Mouse (Mus musculus) right cerebral cortex, postnatal 14 days (tissue): ENCODE results near the gene Cib2.

Experiments
- DNase-seq: peaks from one replicate; pipeline ENCODE4 v3.0.0; 2022

The Cib2 gene

GRCm38 (mm10) chr9:54544212-54544953 lies 15.6 kb downstream of the Cib2 start:
- DNase-seq, result no peak

- DNase-seq, result no peak
Measured at GRCm38 (mm10) chr9:54540801-54541200, 19.2 kb downstream of the Cib2 start.

GRCm38 (mm10) chr9:54538684-54539083 lies 21.3 kb downstream of the Cib2 start, which contains the start of gene Sh2d7:
Gene Sh2d7, plus strand, starts transcription at chr9:54538984.
- DNase-seq, result no peak

GRCm38 (mm10) chr9:54538244-54538643 lies 21.8 kb downstream of the Cib2 start:
- DNase-seq, result no peak

GRCm38 (mm10) chr9:54537480-54537879 lies 22.5 kb downstream of the Cib2 start:
- DNase-seq, result no peak

GRCm38 (mm10) chr9:54537030-54537429 lies 23.0 kb downstream of the Cib2 start:
- no peak for DNase-seq

- no peak for DNase-seq
Measured at GRCm38 (mm10) chr9:54536236-54536635, 23.8 kb downstream of the Cib2 start.

GRCm38 (mm10) chr9:54533975-54534374 lies 26.0 kb downstream of the Cib2 start:
- peak; percentile 87 for DNase-seq

GRCm38 (mm10) chr9:54532926-54533325 lies 27.1 kb downstream of the Cib2 start:
- no peak for DNase-seq

- DNase-seq, result no peak
Measured at GRCm38 (mm10) chr9:54531421-54531820, 28.6 kb downstream of the Cib2 start.

GRCm38 (mm10) chr9:54530836-54531235 lies 29.2 kb downstream of the Cib2 start:
- DNase-seq, result no peak

GRCm38 (mm10) chr9:54529950-54530349 lies 30.1 kb downstream of the Cib2 start:
- no peak for DNase-seq

- DNase-seq, result no peak
Measured at GRCm38 (mm10) chr9:54527694-54528093, 32.3 kb downstream of the Cib2 start.

- DNase-seq, result no peak
Measured at GRCm38 (mm10) chr9:54520286-54520685, 39.7 kb downstream of the Cib2 start.

- DNase-seq, result no peak
Measured at GRCm38 (mm10) chr9:54518921-54519320, 41.1 kb downstream of the Cib2 start.

GRCm38 (mm10) chr9:54515991-54516390 lies 44.0 kb downstream of the Cib2 start:
- DNase-seq, result no peak

GRCm38 (mm10) chr9:54502873-54503272 lies 57.1 kb downstream of the Cib2 start:
- DNase-seq, result no peak

GRCm38 (mm10) chr9:54502111-54502495 lies 57.9 kb downstream of the Cib2 start:
- no peak for DNase-seq

- DNase-seq, result peak; percentile 95
Measured at GRCm38 (mm10) chr9:54501453-54502110, 58.4 kb downstream of the Cib2 start, which contains the start of gene Dmxl2. Gene Dmxl2, minus strand, starts transcription at chr9:54501626.

- DNase-seq, result no peak
Measured at GRCm38 (mm10) chr9:54500832-54501452, 59.1 kb downstream of the Cib2 start.

GRCm38 (mm10) chr9:54499791-54500190 lies 60.2 kb downstream of the Cib2 start:
- no peak for DNase-seq

- no peak for DNase-seq
Measured at GRCm38 (mm10) chr9:54499291-54499690, 60.7 kb downstream of the Cib2 start.
